Mouse (Mus musculus): Measurements from ENCODE around the gene Stoml1.

GRCm38 (mm10) chr9:58267046-58267445, 14.1 kb downstream of the Stoml1 start:
- TF ChIP-seq CTCF (IDR thresholded peaks at IDR 0.05; ENCODE audit: control insufficient read depth, insufficient read depth, insufficient read length) (no peak), FOSL1 (IDR thresholded peaks at IDR 0.05; ENCODE audit: insufficient read depth, low read length, poor library complexity, severe bottlenecking) (no peak), USF1 (IDR thresholded peaks at IDR 0.05; ENCODE audit: low read depth) (no peak), CEBPB (IDR thresholded peaks at IDR 0.05; ENCODE audit: low read depth) (no peak), MAX (IDR thresholded peaks at IDR 0.05) (no peak)

All from C2C12 (cell line).